Mouse (Mus musculus) colon, adult 2 months (tissue): ENCODE measurements around the gene Ubac1. TPM values are rescaled to one million over a fixed set of nuclear protein-coding genes. Genes with fewer than 3 reads are reported as not detected.

Experiments
- polyA plus RNA-seq: library from polyadenylated mRNA; depleted of rRNA; stranded (reverse); fragments of >200 nt; gene quantifications from 2 replicates; pipeline ENCODE4 v1.2.3, GENCODE M21; 2012; rRNA removed

The Ubac1 gene
- 65.0 and 65.8 TPM in 2 replicates for polyA plus RNA-seq

GRCm38 (mm10) chr2:26021561-26022257 is at the start of gene Ubac1:
Ubac1 (minus strand) TSS chr2:26021747.

GRCm38 (mm10) chr2:25983159-25983907 is 38.2 kb downstream of the Ubac1 start, which contains the start of gene Camsap1:
Camsap1 (minus strand) TSS chr2:25983282.

Other genes starting within 250 kb of the Ubac1 start
- gene Lcn11, start 244.7 kb downstream of the Ubac1 start, polyA plus RNA-seq = not detected in 2 replicates
- not detected in 2 replicates for gene Gm13539, start 239.5 kb downstream of the Ubac1 start, polyA plus RNA-seq
- gene Glt6d1, start 205.9 kb downstream of the Ubac1 start, polyA plus RNA-seq = not detected in 2 replicates
- not detected in 2 replicates for gene Lcn9, start 198.6 kb downstream of the Ubac1 start, polyA plus RNA-seq
- not detected in 2 replicates for gene Sohlh1, start 174.5 kb downstream of the Ubac1 start, polyA plus RNA-seq
- 2.3 and 4.0 TPM in 2 replicates for gene Kcnt1, start 158.0 kb downstream of the Ubac1 start, polyA plus RNA-seq
- gene Camsap1, start 38.5 kb downstream of the Ubac1 start, polyA plus RNA-seq = 3.7 and 8.0 TPM in 2 replicates
- 75.8 and 82.9 TPM in 2 replicates for gene Nacc2, start 101.5 kb upstream of the Ubac1 start, polyA plus RNA-seq
- 0.05 and 0.22 TPM in 2 replicates for gene Lhx3, start 186.5 kb upstream of the Ubac1 start, polyA plus RNA-seq
- 24.2 and 25.1 TPM in 2 replicates for gene Qsox2, start 215.8 kb upstream of the Ubac1 start, polyA plus RNA-seq